Mouse (Mus musculus) macrophage (primary cell): ENCODE data around the gene Gckr. TPM values are rescaled to one million over a fixed set of nuclear protein-coding genes. Genes with fewer than 3 reads are reported as not detected.

Experiments used
- H3K27ac ChIP-seq: fragments of 350-480 bp; formaldehyde crosslinking; 2 replicates; pipeline ENCODE4 v1.9.0; 2021
- H3K36me3 ChIP-seq: fragments of 350-480 bp; formaldehyde crosslinking; 2 replicates; pipeline ENCODE4 v1.9.0; 2021; ENCODE audit errors: inconsistent target
- H3K4me3 ChIP-seq: fragments of 350-480 bp; formaldehyde crosslinking; 2 replicates; pipeline ENCODE4 v1.9.0; 2021; ENCODE audit errors: inconsistent target
- H3K79me2 ChIP-seq: fragments of 350-480 bp; formaldehyde crosslinking; 2 replicates; pipeline ENCODE4 v1.9.0; 2021; ENCODE audit errors: inconsistent target
- WGBS: methylation state at CpG from one replicate; pipeline ENCODE4 v1.1.7; 2026; ENCODE audit warnings: inconsistent platforms; ENCODE audit not compliant: missing documents; 5-methylcytosine and 5-hydroxymethylcytosine counted together
- polyA plus RNA-seq: library from polyadenylated mRNA; stranded (reverse); fragments of 250-400 nt; gene quantifications from 3 replicates; pipeline ENCODE4 v1.2.4, GENCODE M21; 2018; ENCODE audit warnings: inconsistent platforms
- total RNA-seq, 78 experiments: library from RNA; depleted of rRNA; stranded (reverse); fragments of 250-400 nt; gene quantifications; 1 replicate in 9 of 78; 2 replicates in 24 of 78; 3 replicates in 43 of 78; 4 replicates in 2 of 78; pipeline ENCODE4 v1.2.4; 2018; ENCODE audit warnings: inconsistent platforms in 56 of 78

The Gckr gene
- total RNA-seq (2018; cell fraction: chromatin; rRNA removed), result under 1 TPM in 2 of 26 experiments, not detected in 24; 0.22 to 0.75 TPM
- not detected for total RNA-seq (2018; cell fraction: cytosol; rRNA removed)
- not detected for total RNA-seq (2018; cell fraction: nucleus; rRNA removed)
- not detected in 3 replicates for polyA plus RNA-seq

- Histone ChIP-seq H3K4me3 (no peak within 1 kb of the TSS), H3K79me2 (no peaks in the 10 kb centered on the region), H3K27ac (no peak within 1 kb of the TSS), H3K36me3 (no peaks in the 10 kb centered on the region)
- 88% methylated on average over 13 of the region's 13 CpGs for WGBS
Observed at GRCm38 (mm10) chr5:31297047-31297757, at the start of gene Gckr. Gene Gckr, plus strand, starts transcription at chr5:31297443.

GRCm38 (mm10) chr5:31250716-31251115 lies 46.5 kb upstream of the Gckr start:
- H3K27ac ChIP-seq, result no peak overlapping the region
- WGBS, result 100% methylated on average over 3 of the region's 4 CpGs
- H3K79me2 ChIP-seq, result no peaks in the 10 kb centered on the region; the same call in 1 of the 2 replicates
- no peak overlapping the region for H3K4me3 ChIP-seq
- peaks cover 56% of the 10 kb centered on the region for H3K36me3 ChIP-seq

- H3K36me3 ChIP-seq, result peaks cover 47% of the 10 kb centered on the region
- no peak within 1 kb of the TSS for H3K4me3 ChIP-seq
- 70% methylated on average over 44 of the region's 47 CpGs for WGBS
- no peak within 1 kb of the TSS for H3K27ac ChIP-seq
- H3K79me2 ChIP-seq, result no peaks in the 10 kb centered on the region
Observed at GRCm38 (mm10) chr5:31251541-31252101, 45.6 kb upstream of the Gckr start, which contains the start of gene Krtcap3. Gene Krtcap3, plus strand, starts transcription at chr5:31251691.

GRCm38 (mm10) chr5:31252151-31252550 lies 45.1 kb upstream of the Gckr start:
- 91% methylated on average over 10 of the region's 10 CpGs for WGBS
- H3K79me2 ChIP-seq, result no peaks in the 10 kb centered on the region
- H3K27ac ChIP-seq, result no peak overlapping the region
- no peak overlapping the region for H3K4me3 ChIP-seq
- peaks cover 42% of the 10 kb centered on the region for H3K36me3 ChIP-seq

GRCm38 (mm10) chr5:31252795-31253545 lies 44.3 kb upstream of the Gckr start:
- H3K36me3 ChIP-seq, result peaks cover 34% of the 10 kb centered on the region
- no peak overlapping the region for H3K4me3 ChIP-seq
- H3K27ac ChIP-seq, result no peak overlapping the region
- WGBS, result 93% methylated on average over 15 of the region's 16 CpGs
- H3K79me2 ChIP-seq, result no peaks in the 10 kb centered on the region

- Histone ChIP-seq H3K36me3 (peaks cover 26% of the 10 kb centered on the region), H3K27ac (no peak overlapping the region), H3K4me3 (no peak overlapping the region), H3K79me2 (no peaks in the 10 kb centered on the region)
- 87% methylated on average over 7 of the region's 8 CpGs for WGBS
Observed at GRCm38 (mm10) chr5:31253806-31254205, 43.4 kb upstream of the Gckr start.

- Histone ChIP-seq H3K4me3 (no peak overlapping the region), H3K27ac (no peak overlapping the region), H3K79me2 (no peaks in the 10 kb centered on the region), H3K36me3 (peaks cover 19% of the 10 kb centered on the region)
- WGBS, result 44% methylated on average over 7 of the region's 7 CpGs
Observed at GRCm38 (mm10) chr5:31254452-31254851, 42.8 kb upstream of the Gckr start.

GRCm38 (mm10) chr5:31254901-31255300 lies 42.3 kb upstream of the Gckr start:
- Histone ChIP-seq H3K4me3 (no peak overlapping the region), H3K79me2 (no peaks in the 10 kb centered on the region), H3K27ac (no peak overlapping the region), H3K36me3 (peaks cover 19% of the 10 kb centered on the region)
- 85% methylated on average over 8 of the region's 8 CpGs for WGBS

GRCm38 (mm10) chr5:31255381-31255780 lies 41.9 kb upstream of the Gckr start:
- peaks cover 19% of the 10 kb centered on the region for H3K36me3 ChIP-seq
- H3K27ac ChIP-seq, result no peak overlapping the region
- WGBS, result 94% methylated on average over 2 of the region's 2 CpGs

GRCm38 (mm10) chr5:31255971-31256370 lies 41.3 kb upstream of the Gckr start:
- no peak overlapping the region for H3K4me3 ChIP-seq
- 48% methylated on average over 2 of the region's 2 CpGs for WGBS
- no peaks in the 10 kb centered on the region for H3K79me2 ChIP-seq
- H3K27ac ChIP-seq, result no peak overlapping the region
- peaks cover 19% of the 10 kb centered on the region for H3K36me3 ChIP-seq

More at GRCm38 (mm10) chr5:31255381-31255780, 41.9 kb upstream of the Gckr start:
- no peak overlapping the region for H3K4me3 ChIP-seq
- H3K79me2 ChIP-seq, result no peaks in the 10 kb centered on the region

GRCm38 (mm10) chr5:31257616-31258015 lies 39.6 kb upstream of the Gckr start:
- WGBS, result 95% methylated on average over 10 of the region's 11 CpGs
- H3K27ac ChIP-seq, result no peak overlapping the region
- H3K36me3 ChIP-seq, result peaks cover 23% of the 10 kb centered on the region
- no peak overlapping the region for H3K4me3 ChIP-seq
- H3K79me2 ChIP-seq, result no peaks in the 10 kb centered on the region

GRCm38 (mm10) chr5:31266101-31266500 lies 31.1 kb upstream of the Gckr start:
- no peaks in the 10 kb centered on the region for H3K79me2 ChIP-seq
- no peak overlapping the region for H3K4me3 ChIP-seq
- WGBS, result 84% methylated on average over 7 of the region's 7 CpGs
- H3K36me3 ChIP-seq, result peaks cover 53% of the 10 kb centered on the region; the same call in 1 of the 2 replicates
- no peak overlapping the region for H3K27ac ChIP-seq

- Histone ChIP-seq H3K27ac (no peak overlapping the region), H3K4me3 (no peak overlapping the region), H3K79me2 (no peaks in the 10 kb centered on the region), H3K36me3 (peaks cover 49% of the 10 kb centered on the region; the same call in 1 of the 2 replicates)
- WGBS, result 61% methylated on average over 6 of the region's 6 CpGs
Observed at GRCm38 (mm10) chr5:31267686-31268085, 29.6 kb upstream of the Gckr start.

GRCm38 (mm10) chr5:31273018-31273417 lies 24.2 kb upstream of the Gckr start:
- 0 out of 2 replicates have a peak, but pooled peaks cover 32% of the 10 kb centered on the region for H3K36me3 ChIP-seq
- 88% methylated on average over 6 of the region's 6 CpGs for WGBS

More at GRCm38 (mm10) chr5:31273018-31273417, 24.2 kb upstream of the Gckr start:
- Histone ChIP-seq H3K27ac (no peak overlapping the region), H3K79me2 (no peaks in the 10 kb centered on the region), H3K4me3 (no peak overlapping the region)
